Mouse (Mus musculus): Measurements from ENCODE around the gene Myrf.

The Myrf gene

DNA sequence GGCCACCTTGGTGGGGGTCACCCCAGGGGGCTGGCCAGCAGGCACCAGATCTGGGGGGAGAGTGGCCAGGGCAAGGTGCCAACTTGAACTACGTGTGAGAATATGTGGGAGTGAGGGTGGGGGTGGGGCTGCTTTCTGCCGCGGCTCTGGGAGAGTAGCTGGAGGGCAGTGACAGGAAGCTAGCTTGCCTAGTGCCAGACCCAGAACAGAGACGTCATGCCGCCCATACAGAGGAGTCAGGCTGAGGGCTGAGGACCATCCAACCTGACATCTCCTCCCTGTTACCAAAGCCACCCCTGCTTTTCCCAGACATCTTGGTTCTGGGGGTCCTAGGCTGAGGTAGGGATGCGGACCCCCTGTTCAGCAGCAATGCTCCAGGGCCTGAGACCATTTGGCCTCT, 6.6 kb upstream of the Myrf start:
- DNase-seq, result no peak

DNA sequence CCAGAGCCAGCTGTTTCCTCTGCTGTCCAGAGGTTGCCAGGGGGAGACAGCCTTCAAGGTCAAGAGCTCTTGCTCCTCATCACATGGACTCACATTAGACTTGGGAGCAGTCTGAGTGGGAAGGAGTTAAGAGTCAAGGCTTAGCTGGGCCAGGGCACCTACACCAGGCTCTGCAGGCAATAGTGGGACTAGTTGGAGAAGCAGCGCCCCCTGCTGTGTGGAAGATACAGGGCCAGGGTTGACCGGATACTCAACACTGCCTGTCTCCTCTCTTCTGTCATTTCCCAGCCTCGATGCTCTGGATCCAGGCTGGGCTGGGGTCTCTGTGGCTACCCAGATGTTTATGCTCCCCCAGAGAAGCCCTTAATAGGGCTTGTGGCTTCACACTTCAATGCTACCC, 3.6 kb upstream of the Myrf start:
- peak; percentile 73 for DNase-seq

DNA sequence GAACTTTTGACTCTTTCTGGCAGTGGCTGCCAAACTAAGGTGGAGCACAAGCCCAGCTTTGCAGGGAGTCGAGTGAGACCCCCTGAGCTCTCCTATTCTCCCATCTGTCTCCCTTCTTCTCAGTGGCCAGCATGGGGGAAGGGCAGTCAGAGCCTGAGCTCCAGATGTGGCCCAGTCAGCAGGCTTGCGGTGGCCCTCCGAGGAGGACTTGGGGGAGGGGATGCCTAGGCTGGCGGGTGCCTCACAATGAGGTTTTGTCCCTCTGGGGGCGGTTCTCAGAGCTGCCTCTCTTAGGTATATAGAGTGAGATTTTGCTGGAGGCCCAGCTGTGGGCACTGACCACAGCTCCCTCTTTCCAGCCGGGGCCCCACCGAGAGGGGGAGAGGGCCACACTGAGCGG, 2.4 kb upstream of the Myrf start:
- DNase-seq, result no peak

DNA sequence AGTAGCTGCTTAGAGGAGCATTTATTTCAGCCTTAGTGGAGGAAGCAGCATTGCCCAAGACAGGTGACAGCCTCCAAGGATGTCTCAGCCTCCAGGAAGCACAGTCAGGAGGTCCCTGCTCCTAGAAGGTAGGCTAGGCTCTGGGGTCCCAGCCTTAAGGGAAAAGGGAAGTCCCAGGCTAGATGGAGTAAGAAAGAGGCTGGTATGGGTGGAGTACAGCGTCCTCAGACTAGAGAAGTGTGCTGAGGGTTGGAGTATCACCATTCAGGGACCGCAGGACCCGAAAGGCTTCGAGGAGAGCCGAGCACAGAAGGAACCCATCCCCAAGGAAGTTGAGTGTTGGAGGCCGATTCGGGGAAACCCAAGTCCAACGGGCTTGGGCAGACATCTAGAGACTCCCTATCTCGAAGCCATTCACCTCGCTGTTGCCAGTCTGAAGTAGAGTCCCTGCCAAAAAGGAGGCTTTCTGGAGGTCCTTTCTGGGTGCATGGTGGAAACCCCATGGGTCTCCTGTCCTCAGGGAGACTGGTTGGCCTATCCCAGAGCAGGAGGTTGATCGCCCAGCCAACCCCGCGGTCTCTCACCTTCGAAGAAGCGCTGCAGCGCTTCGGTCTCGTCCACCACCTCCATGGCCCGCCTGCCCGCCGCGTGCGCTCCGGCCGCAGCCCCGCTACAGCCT, 434 bp downstream of the Myrf start:
- no peak for DNase-seq

DNA sequence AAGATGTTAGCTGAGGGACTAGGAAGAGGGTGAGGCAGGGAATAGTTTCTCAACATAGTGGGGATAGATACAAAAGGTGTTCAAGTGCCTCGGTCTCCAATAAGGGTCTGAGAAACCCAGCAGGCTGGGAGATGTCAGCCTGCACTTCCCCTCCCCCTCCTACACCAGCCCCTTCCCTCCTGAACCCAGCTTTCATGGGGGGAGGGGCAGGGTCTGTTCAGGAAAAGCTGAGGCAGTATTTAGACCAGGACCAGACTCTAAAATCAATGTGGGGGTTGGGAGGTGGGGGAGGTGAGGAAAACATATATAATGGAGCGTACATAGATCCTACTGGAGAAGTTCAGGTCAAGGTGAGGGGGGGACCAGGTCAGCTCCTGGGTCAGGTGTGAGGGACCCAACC, 1.1 kb downstream of the Myrf start:
- no peak for DNase-seq

DNA sequence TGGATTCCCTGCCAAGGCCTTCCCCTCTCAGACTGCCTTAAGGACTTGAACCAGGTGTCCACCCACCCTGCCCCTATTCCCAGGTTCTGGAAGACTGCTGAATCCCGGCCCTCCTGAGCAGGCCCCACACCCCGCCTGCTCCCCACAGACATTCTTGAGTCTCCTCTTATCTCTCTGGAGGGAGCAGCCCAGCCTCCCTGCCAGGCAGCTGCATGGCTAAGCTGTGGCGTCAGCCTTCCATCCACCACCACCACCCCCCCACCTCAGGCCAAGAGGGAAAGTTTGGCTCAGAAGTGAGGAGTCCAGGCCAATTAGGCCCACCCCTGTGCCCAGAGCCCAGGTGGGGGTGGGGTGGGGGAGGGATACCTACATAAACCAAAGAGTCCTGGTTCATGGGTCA, 2.1 kb downstream of the Myrf start:
- no peak for DNase-seq

DNA sequence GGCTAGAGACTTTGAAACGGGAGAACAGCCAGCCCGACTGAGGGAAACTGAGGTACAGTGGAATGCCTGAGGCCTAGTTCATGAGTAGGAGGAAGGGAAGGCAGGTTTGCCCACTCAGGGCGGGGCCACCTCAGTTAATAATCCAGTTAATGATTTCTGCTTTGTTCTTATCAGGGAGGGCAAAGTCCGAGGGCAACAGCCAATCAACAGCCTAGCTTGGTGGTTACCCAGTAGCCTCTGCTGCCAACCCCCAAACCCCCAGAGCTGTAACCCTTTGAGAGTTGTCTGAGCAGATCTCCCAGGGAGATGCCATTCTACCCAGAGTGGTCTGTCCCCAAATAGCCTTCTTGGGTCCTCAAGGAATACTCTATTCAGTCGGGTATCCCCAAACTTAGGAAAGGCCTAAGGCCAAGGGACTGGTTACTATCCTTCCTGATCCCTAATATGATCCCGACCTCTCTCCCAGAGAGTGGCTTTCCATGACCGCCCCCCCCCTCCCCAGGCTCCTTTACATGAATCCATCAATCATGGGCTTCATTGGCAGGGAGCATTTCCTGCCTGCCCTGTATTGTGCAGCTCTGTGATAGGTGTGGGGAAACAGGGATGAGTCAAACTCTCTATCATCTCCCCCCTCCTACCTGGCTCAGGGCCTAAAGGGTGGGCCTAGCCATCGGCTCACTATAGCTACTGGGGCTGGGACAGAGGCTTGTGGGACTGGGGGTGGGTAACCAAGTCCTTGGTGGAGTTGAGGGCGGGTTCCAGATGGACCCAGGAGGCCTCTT, 4.6 kb downstream of the Myrf start:
- no peak for DNase-seq

DNA sequence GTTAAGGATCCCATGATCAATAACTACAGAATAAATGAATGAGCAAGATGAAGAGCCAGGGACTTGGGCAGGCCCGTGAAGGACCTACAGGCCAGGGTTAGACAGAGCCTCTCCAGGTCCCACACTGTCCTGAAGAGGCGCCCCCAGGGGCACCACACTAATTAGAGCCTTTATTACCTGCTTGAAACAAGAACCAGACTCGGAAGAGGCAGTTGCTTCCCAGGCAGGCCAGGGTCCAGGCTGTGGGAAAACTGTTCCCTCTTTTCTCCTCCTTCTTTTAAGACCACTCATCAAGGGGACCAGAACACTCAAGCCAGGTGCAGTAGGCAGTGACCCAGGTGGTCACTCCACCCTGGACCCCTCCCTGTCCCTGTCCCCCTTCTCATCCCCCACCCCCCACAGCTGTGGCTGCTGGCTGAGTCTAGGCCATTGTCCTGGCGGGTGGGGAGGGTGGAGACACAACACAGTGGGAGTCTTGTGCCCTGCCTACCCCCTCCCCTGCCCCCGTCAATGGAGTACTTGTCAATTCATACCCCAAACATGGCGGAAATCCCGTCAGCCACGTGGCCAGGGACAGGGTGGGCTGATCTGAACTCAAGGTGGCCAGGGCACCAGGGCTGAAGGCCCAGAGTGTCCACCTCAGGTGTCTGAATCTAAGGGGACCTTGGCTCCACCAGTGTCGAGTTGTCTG, 8.1 kb downstream of the Myrf start:
- no peak for DNase-seq

DNA sequence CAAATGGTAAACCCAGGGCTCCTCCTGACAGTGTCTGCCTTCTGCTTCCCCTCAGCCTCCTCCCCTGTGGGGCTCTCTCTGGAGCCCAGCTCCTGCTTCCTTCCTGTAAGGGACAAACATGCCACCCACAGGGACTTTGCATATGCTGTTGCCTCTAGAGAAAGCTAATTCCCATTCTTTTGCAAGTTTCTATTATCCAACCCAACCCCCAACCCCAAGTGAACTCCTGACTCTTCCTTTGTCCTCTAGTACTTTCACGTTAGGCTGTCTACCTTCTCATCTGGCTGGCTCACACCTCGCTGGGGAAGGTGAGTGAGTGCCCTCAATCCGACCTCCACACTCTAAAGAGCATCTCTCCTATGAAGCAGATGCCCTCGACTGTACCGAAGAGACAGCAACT, 8.7 kb downstream of the Myrf start:
- no peak for DNase-seq

DNA sequence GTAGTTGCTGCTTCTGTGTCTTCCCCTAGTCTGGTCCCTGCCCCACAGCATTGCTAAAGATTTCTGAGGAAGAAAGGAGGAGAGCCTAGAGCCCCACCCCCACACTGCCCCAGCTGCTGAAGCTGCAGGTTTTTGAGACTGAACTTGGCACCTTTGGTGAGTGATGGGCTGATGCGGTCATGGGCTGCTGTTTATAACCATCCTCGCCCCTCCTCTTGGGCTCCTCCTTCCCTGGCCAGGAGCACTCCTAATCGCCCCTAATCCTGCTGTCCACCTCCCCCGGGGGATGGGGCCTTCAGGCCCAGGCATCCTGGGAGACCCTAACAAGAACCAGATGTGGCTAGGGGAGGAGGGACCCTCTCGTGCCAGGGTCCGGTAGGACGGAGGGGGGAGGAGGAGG, 9.5 kb downstream of the Myrf start:
- DNase-seq, result no peak

DNA sequence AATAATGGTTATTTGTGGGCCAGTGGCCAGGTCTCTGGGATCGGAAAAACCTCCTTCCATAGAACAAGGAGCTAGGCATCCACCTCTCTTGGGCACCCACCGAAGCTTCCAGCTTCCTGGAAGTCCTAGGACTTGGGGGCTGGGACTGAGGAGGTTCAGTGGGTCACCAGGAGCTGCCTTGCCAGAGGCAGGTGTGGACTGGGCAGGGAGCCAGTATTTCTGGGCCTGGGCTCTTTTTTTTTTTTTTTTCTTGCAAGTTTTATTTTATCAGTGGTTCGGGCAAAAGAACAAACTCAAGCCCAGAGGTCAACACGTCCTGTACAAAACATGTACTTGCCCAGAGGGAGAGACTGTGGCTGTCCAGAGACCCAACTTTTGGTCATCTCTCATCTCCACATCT, 14.8 kb downstream of the Myrf start:
- DNase-seq, result peak; percentile 48

DNA sequence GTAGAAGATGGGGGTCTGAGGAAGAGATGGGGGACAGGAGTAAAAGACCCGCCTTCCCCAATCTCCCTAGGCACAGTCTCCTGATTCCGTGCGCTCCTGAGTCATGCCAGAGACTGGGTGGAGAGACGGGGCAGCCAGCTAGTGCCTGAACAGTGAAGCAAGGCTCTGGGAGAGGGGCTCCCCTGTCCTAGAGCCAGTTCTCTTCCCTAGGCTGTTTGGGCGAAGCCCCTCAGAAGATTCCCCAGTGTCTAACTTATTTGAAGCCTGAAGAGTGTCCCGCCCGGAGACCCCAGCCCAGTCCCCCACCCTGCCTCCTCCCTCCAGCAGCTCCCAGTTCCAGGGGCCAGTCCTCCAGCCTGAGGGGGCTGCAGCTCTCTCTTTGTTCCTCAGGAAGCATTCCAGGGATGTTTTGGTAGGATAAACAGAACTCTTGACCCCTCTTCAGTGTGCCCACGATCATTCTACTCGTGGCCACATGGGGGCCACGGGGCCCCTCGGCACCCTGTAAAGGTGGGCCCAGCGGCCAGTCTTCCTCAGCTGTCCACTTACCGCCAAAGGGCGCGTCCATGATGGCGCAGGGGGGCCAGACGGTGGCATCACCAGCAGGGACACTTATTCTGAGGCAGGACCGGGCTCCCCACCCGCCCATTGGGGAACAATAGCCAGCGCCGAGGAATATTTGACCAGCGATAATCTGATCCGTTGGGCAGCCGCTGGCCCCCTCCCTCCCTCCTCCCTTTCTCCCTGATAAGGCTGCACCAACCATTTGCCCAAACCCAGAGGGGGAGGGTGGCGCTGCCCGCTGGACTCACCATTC, 15.7 kb downstream of the Myrf start:
- no peak for DNase-seq

DNA sequence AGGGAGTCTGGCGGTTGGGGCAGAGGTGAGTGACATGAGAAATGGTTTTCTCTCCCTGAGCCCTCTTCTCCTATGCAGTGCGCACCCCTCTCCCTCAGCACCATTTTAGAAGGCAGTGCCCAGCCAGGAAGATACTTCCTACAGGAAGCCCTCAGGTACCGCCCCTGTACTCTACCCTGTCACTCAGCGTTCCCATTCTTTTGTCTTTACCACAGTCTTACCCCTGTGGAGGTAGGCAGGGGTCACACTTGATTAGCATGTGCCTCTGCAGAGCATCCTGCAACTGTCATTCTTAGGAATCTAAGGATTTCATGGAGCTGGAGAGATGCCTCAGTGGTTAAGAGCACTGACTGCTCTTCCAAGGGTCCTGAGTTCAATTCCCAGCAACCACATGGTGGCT, 17.0 kb downstream of the Myrf start:
- DNase-seq, result no peak

DNA sequence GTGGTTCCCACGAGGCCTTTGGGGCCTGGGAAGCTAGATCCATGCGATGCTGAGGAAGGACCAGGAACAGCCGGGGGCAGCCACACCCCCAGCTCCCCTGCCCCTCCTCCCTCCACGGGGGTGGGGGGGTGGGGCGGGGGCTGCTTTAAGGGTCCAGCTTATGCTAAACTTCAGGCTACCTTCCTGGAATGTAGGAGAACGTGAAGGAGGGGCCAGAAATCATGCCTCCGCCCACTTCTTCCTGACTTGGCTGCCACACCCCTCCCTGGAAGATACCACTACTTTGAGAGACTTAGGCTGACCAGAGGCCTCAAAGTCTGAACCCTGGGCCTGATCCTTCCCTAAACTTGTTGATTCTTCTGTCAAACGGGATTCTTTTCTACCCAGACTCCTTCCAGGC, 17.9 kb downstream of the Myrf start:
- no peak for DNase-seq

DNA sequence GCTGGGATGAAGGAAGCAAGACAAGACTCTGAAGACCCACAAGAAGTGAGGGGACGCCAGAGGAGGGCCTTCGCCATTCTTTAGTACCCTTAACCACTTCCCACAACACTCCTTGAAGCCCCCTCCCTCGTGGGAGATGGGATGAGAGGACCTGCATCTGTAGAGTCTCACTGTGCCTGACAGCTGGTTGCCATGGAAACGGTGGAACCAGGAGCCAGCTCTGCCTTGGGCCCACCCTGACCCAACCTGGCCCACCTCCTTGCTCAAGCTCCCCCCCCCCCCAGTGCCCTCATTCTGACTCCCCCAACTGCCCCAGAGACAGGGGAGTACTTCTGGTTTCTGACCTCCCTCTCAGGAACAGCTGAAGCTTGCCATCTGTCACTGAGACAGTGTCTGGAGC, 19.0 kb downstream of the Myrf start:
- DNase-seq, result no peak

DNA sequence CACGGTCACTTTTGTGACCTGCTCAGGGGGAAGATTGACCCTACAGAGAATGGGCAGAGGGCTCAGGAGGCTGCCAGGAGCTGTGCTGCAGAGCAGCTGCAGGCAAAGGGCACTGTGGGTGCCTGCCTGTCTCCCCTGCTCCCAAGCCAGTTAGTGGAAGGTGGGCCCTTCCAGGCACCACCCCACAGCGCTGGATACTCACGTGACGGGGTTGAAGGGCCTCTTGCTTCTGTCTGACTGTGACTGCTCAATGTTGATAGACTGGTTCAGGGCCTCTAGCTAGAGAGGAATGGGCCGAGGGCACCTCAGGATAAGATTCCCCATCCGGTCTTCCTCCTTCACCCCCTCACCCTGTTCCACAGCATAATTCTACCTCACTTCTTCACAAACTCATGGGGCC, 21.0 kb downstream of the Myrf start:
- no peak for DNase-seq

DNA sequence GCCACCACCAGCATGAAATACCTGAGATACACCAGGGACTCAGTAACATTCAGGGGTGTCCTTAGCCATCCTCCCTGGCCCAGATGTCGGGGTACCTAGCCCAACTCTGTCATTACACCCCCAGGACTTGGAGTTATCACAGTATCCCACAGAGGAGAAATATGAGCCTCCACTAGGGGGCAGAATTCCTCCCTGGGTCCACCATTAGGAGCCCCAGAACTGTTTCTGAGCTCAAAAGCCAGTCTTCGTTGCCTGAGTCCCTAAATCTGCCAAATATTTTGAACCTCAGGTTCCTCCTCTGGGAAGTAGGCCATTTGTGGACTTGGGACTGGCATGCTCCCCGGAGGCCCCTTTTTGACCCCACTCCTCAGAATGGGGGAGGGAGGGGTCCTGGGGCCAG, 21.4 kb downstream of the Myrf start:
- peak; percentile 75 for DNase-seq

DNA sequence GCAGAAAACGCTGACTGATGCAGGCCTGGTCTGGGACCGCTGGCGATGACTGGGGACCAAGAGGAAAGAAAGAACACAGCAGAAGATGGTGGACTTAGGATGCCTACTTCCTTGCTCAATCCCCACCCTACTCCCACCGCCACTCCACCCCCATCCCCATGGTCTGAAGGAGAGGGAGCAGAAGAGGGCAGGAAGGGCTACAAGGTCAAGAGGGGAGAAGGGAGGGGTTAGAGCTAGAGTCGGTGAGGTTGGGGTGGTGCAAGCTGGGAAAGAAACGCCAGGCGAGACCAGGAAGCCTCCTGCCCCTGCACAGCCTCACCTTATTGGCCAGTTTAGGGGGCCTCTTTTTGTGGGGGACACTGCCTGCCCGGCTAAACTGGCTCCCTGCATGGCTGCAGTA, 24.4 kb downstream of the Myrf start:
- no peak for DNase-seq

DNA sequence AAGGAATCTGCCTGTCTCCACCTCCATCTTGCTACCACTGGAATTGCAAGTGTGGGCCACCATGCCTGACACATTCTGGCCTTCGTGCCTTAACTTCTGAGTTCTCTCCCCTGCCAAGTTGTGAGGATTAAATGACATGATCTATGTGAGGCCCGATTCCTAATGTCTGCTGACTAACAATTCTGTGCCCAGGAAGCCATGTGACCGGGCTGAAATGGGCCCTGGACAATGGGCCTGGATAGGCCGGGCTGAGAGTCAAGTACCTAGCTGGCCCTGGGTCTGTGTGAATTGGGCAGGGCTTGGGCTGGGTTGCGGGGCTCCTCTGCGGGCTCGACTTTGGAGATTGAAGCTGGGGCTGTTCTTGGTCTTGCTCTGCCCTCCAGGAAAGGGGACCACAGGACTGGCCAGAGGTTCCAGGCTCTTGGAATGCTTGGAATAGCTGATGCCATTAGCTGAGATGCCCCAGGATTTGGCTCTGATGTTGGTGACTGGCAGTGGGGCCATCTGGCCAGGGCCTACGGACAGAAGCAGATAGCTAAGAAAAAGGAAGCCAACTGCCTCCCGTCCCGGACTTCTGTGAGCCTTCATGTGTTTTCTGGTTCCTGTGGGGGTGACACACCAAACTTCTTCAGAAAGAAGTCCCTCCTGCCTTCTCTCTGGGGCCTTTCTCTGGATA, 26.6 kb downstream of the Myrf start:
- DNase-seq, result no peak

DNA sequence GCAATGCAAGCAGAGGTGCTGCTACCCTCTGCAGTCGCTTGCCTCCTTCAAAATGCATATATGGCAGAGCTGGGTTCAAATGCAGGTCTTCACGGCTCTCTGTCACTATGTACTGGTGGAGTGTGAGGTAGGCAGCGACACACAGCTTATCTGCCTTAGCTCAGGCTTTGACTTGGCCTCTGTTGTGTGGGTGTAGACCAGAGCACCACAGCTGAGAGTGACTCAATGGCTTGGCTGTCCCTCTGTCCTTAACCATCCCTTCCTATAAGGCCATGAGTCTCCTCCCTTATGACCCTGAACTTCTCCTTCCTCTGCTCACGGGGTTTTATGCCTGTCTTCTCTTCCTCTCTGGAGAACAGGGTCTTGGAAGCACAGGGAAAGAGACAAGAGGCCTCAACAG, 29.7 kb downstream of the Myrf start:
- DNase-seq, result no peak

DNA sequence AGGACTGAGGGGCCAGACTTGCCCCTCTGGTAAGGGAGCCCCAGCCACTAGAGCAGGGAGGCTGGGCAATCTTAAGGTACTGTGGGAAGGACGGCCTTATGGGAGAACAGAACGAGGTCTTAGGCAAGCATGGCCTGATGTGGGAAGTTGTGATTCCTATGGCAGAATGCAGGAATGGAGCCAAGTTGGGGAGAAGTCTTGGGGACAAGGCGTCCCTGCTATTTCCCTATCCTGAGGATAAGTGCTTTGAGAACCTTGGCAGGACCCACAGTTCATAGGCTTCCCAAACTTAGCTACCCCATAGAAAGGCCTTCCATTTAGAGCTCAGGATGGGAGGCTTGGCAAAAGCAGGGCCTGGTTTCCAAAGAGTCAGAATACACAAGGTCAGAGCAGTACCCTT, 31.7 kb downstream of the Myrf start:
- no peak for DNase-seq

DNA sequence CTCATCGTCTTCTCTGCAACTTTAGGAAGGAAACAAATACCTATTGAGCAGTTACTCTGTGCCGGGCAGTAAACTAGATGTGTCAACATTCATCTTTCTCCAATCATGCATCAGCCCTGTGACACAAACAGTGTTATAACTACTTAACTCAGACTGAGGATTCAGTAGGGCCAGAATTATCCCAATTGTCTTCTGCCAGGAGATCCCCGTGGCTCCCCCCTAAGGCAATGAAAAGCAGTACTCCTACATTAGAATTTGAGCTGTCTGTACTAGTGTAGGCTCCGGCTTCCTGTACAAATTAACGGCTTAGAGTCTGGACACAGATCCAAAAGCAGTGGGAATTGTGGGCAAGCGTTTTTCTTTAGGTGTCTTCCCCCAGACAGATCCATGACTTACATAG, 35.5 kb downstream of the Myrf start:
- DNase-seq, result no peak

DNA sequence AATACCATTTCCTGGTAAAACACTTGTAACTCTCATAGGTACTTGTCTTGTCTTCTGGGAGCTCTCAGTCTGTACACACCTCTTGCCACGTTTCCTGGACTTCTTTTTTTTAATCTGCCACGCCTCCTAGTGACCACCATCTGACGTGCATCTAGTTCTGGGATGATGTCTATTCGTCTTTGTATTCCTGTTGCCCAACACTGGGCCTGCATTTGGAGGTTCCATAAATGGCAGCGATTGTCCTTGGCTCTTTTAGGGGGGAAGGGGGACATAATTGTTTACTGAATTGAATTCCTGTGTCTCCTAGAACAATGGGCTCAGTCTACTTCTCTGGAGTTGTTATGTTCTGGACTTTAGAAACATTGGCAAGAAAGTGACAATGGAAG, 35.9 kb downstream of the Myrf start:
- DNase-seq, result peak; percentile 60
